Mouse (Mus musculus): ENCODE measurements around the gene Nefh. TPM values are rescaled to one million over a fixed set of nuclear protein-coding genes. Genes with fewer than 3 reads are reported as not detected.

The Nefh gene
- polyA plus RNA-seq, 1 experiment from 2014 or later, result 0.42 TPM

DNA sequence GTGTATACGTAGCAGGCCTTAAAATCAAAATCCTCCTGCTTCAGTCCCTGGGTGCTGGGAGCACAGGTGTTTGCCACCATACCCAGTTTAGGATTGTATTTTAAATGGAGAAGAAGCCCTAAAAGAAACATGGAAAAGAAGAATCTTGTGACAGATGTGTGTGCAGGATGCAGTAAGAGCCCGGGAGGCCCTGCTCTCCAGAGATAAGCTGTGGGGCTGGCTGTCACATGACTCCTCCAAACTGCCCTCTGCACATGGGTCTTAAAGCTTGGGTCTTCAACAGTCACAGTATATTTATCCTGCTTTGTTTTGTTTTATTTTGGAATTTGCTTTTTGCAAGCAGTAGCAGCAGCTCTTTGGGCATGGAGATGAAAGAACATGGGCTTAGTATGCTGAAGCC, 19.7 kb upstream of the Nefh start:
- no peak for ATAC-seq (replicated peaks; ENCODE audit: insufficient number of reproducible peaks, low FRiP score, low TSS enrichment, low read depth)
- 52% methylated on average over 2 of the region's 2 CpGs for WGBS

GRCm38 (mm10) chr11:4966888-4967287, 19.0 kb upstream of the Nefh start:
- 82% methylated on average over 5 of the region's 5 CpGs for WGBS
- Histone ChIP-seq H3K36me3 (replicated peaks; ENCODE audit: control insufficient read depth, insufficient read depth, low read depth, low read length) (no peaks in the 10 kb centered on the region), H3K4me2 (ENCODE audit: low read depth, low read length) (no peak overlapping the region), H3K4me3 (ENCODE audit: low read depth, low read length) (no peak overlapping the region), H3K4me1 (ENCODE audit: control insufficient read depth, insufficient read depth, low read length) (no peaks in the 10 kb centered on the region), H3K9me3 (replicated peaks; ENCODE audit: control insufficient read depth, low read length) (no peaks in the 10 kb centered on the region), H3K27me3 (ENCODE audit: control insufficient read depth, insufficient read depth, low read length) (no peaks in the 10 kb centered on the region), H3K9ac (replicated peaks; ENCODE audit: low read length) (no peak overlapping the region), H3K27ac (replicated peaks; ENCODE audit: low read depth, low read length) (no peak overlapping the region)
- no peak for ATAC-seq (replicated peaks; ENCODE audit: insufficient number of reproducible peaks, low FRiP score, low TSS enrichment, low read depth)
- DNase-seq (ENCODE audit: low spot score), result no peak

More for the DNA sequence above, 19.7 kb upstream of the Nefh start:
- Histone ChIP-seq H3K9ac (replicated peaks; ENCODE audit: low read length) (no peak overlapping the region), H3K4me1 (ENCODE audit: control insufficient read depth, insufficient read depth, low read length) (no peaks in the 10 kb centered on the region), H3K27me3 (ENCODE audit: control insufficient read depth, insufficient read depth, low read length) (no peaks in the 10 kb centered on the region), H3K4me3 (ENCODE audit: low read depth, low read length) (no peak overlapping the region), H3K4me2 (ENCODE audit: low read depth, low read length) (no peak overlapping the region), H3K36me3 (replicated peaks; ENCODE audit: control insufficient read depth, insufficient read depth, low read depth, low read length) (no peaks in the 10 kb centered on the region), H3K9me3 (replicated peaks; ENCODE audit: control insufficient read depth, low read length) (no peaks in the 10 kb centered on the region), H3K27ac (replicated peaks; ENCODE audit: low read depth, low read length) (no peak overlapping the region)
- no peak for DNase-seq (ENCODE audit: low spot score)

- Histone ChIP-seq H3K4me2 (ENCODE audit: low read depth, low read length) (no peak overlapping the region), H3K27me3 (ENCODE audit: control insufficient read depth, insufficient read depth, low read length) (no peaks in the 10 kb centered on the region), H3K9me3 (replicated peaks; ENCODE audit: control insufficient read depth, low read length) (no peaks in the 10 kb centered on the region), H3K4me3 (ENCODE audit: low read depth, low read length) (no peak overlapping the region), H3K4me1 (ENCODE audit: control insufficient read depth, insufficient read depth, low read length) (no peaks in the 10 kb centered on the region), H3K9ac (replicated peaks; ENCODE audit: low read length) (no peak overlapping the region), H3K36me3 (replicated peaks; ENCODE audit: control insufficient read depth, insufficient read depth, low read depth, low read length) (no peaks in the 10 kb centered on the region), H3K27ac (replicated peaks; ENCODE audit: low read depth, low read length) (no peak overlapping the region)
- ATAC-seq (replicated peaks; ENCODE audit: insufficient number of reproducible peaks, low FRiP score, low TSS enrichment, low read depth), result no peak
- 35% methylated on average over 2 of the region's 2 CpGs for WGBS
- DNase-seq (ENCODE audit: low spot score), result no peak
Observed at GRCm38 (mm10) chr11:4966325-4966724, 18.5 kb upstream of the Nefh start.

- Histone ChIP-seq H3K9me3 (replicated peaks; ENCODE audit: control insufficient read depth, low read length) (no peaks in the 10 kb centered on the region), H3K9ac (replicated peaks; ENCODE audit: low read length) (no peak overlapping the region), H3K27me3 (ENCODE audit: control insufficient read depth, insufficient read depth, low read length) (no peaks in the 10 kb centered on the region), H3K36me3 (replicated peaks; ENCODE audit: control insufficient read depth, insufficient read depth, low read depth, low read length) (no peaks in the 10 kb centered on the region), H3K4me3 (ENCODE audit: low read depth, low read length) (no peak overlapping the region), H3K4me2 (ENCODE audit: low read depth, low read length) (no peak overlapping the region), H3K4me1 (ENCODE audit: control insufficient read depth, insufficient read depth, low read length) (no peaks in the 10 kb centered on the region), H3K27ac (replicated peaks; ENCODE audit: low read depth, low read length) (no peak overlapping the region)
- no peak for ATAC-seq (replicated peaks; ENCODE audit: insufficient number of reproducible peaks, low FRiP score, low TSS enrichment, low read depth)
- DNase-seq (ENCODE audit: low spot score), result no peak
- WGBS, result 64% methylated on average over 6 of the region's 6 CpGs
Observed at GRCm38 (mm10) chr11:4963099-4963808, 15.4 kb upstream of the Nefh start.

- DNase-seq (ENCODE audit: low spot score) (no peak), ATAC-seq (replicated peaks; ENCODE audit: insufficient number of reproducible peaks, low FRiP score, low TSS enrichment, low read depth) (no peak)
- Histone ChIP-seq H3K4me1 (ENCODE audit: control insufficient read depth, insufficient read depth, low read length) (no peaks in the 10 kb centered on the region), H3K27ac (replicated peaks; ENCODE audit: low read depth, low read length) (no peak overlapping the region), H3K4me3 (ENCODE audit: low read depth, low read length) (no peak overlapping the region), H3K4me2 (ENCODE audit: low read depth, low read length) (no peak overlapping the region), H3K9ac (replicated peaks; ENCODE audit: low read length) (no peak overlapping the region), H3K27me3 (ENCODE audit: control insufficient read depth, insufficient read depth, low read length) (peaks cover 30% of the 10 kb centered on the region), H3K36me3 (replicated peaks; ENCODE audit: control insufficient read depth, insufficient read depth, low read depth, low read length) (no peaks in the 10 kb centered on the region), H3K9me3 (replicated peaks; ENCODE audit: control insufficient read depth, low read length) (no peaks in the 10 kb centered on the region)
- WGBS, result 0% methylated on average over 8 of the region's 8 CpGs
Observed at GRCm38 (mm10) chr11:4953918-4954317, 6.1 kb upstream of the Nefh start.

GRCm38 (mm10) chr11:4953401-4953800, 5.5 kb upstream of the Nefh start:
- Histone ChIP-seq H3K36me3 (replicated peaks; ENCODE audit: control insufficient read depth, insufficient read depth, low read depth, low read length) (no peaks in the 10 kb centered on the region), H3K27me3 (ENCODE audit: control insufficient read depth, insufficient read depth, low read length) (peaks cover 35% of the 10 kb centered on the region), H3K4me2 (ENCODE audit: low read depth, low read length) (no peak overlapping the region), H3K9me3 (replicated peaks; ENCODE audit: control insufficient read depth, low read length) (no peaks in the 10 kb centered on the region), H3K27ac (replicated peaks; ENCODE audit: low read depth, low read length) (no peak overlapping the region), H3K9ac (replicated peaks; ENCODE audit: low read length) (no peak overlapping the region), H3K4me3 (ENCODE audit: low read depth, low read length) (no peak overlapping the region), H3K4me1 (ENCODE audit: control insufficient read depth, insufficient read depth, low read length) (no peaks in the 10 kb centered on the region)
- peak; percentile 30 for DNase-seq (ENCODE audit: low spot score)
- ATAC-seq (replicated peaks; ENCODE audit: insufficient number of reproducible peaks, low FRiP score, low TSS enrichment, low read depth), result no peak
- WGBS, result 7% methylated on average over 4 of the region's 6 CpGs

- peaks cover 7% of the 10 kb centered on the region; the same call in 1 of the 2 replicates for H3K4me1 ChIP-seq (ENCODE audit: control insufficient read depth, insufficient read depth, low read length)
- H3K36me3 ChIP-seq (replicated peaks; ENCODE audit: control insufficient read depth, insufficient read depth, low read depth, low read length), result no peaks in the 10 kb centered on the region
- peaks cover 67% of the 10 kb centered on the region for H3K27me3 ChIP-seq (ENCODE audit: control insufficient read depth, insufficient read depth, low read length)
- H3K4me2 ChIP-seq (ENCODE audit: low read depth, low read length), result no peak overlapping the region
- H3K4me3 ChIP-seq (ENCODE audit: low read depth, low read length), result no peak overlapping the region
- no peak overlapping the region for H3K27ac ChIP-seq (replicated peaks; ENCODE audit: low read depth, low read length)
- ATAC-seq (replicated peaks; ENCODE audit: insufficient number of reproducible peaks, low FRiP score, low TSS enrichment, low read depth) (no peak), DNase-seq (ENCODE audit: low spot score) (peak; percentile 87)
- H3K9ac ChIP-seq (replicated peaks; ENCODE audit: low read length), result no peak overlapping the region
- H3K9me3 ChIP-seq (replicated peaks; ENCODE audit: control insufficient read depth, low read length), result no peaks in the 10 kb centered on the region
- WGBS, result 6% methylated on average over 23 of the region's 23 CpGs
Observed at GRCm38 (mm10) chr11:4949256-4950044, 1.6 kb upstream of the Nefh start.

GRCm38 (mm10) chr11:4948792-4949191, 928 bp upstream of the Nefh start:
- DNase-seq (ENCODE audit: low spot score) (no peak), ATAC-seq (replicated peaks; ENCODE audit: insufficient number of reproducible peaks, low FRiP score, low TSS enrichment, low read depth) (no peak)
- Histone ChIP-seq H3K4me1 (ENCODE audit: control insufficient read depth, insufficient read depth, low read length) (peaks cover 7% of the 10 kb centered on the region; the same call in 1 of the 2 replicates), H3K27me3 (ENCODE audit: control insufficient read depth, insufficient read depth, low read length) (peaks cover 63% of the 10 kb centered on the region), H3K9me3 (replicated peaks; ENCODE audit: control insufficient read depth, low read length) (no peaks in the 10 kb centered on the region), H3K4me2 (ENCODE audit: low read depth, low read length) (no peak overlapping the region), H3K4me3 (ENCODE audit: low read depth, low read length) (no peak overlapping the region), H3K27ac (replicated peaks; ENCODE audit: low read depth, low read length) (no peak overlapping the region), H3K9ac (replicated peaks; ENCODE audit: low read length) (no peak overlapping the region), H3K36me3 (replicated peaks; ENCODE audit: control insufficient read depth, insufficient read depth, low read depth, low read length) (no peaks in the 10 kb centered on the region)
- 28% methylated on average over 8 of the region's 8 CpGs for WGBS

All from embryonic facial prominence, embryonic 11.5 days (tissue).